Mouse (Mus musculus): ENCODE results near the gene Sema6b. TPM values are rescaled to one million over a fixed set of nuclear protein-coding genes. Genes with fewer than 3 reads are reported as not detected.

The Sema6b gene
- polyA plus RNA-seq, 1 experiment from 2014 or later: 1.5 TPM

- Histone ChIP-seq H3K27me3 (replicated peaks; ENCODE audit: control insufficient read depth, insufficient read depth, low read length) (no peaks in the 10 kb centered on the region), H3K9me3 (ENCODE audit: control insufficient read depth, low read length) (no peaks in the 10 kb centered on the region), H3K4me3 (ENCODE audit: low read depth, low read length) (no peak overlapping the region), H3K9ac (ENCODE audit: low read depth, low read length) (no peak overlapping the region), H3K4me1 (replicated peaks; ENCODE audit: control insufficient read depth, insufficient read depth, low read length) (peaks cover 25% of the 10 kb centered on the region), H3K36me3 (ENCODE audit: control insufficient read depth, insufficient read depth, low read length) (peaks cover 5% of the 10 kb centered on the region; the same call in 1 of the 2 replicates), H3K4me2 (no peak overlapping the region), H3K27ac (ENCODE audit: low read depth, low read length) (no peak overlapping the region)
- ATAC-seq (replicated peaks; ENCODE audit: low FRiP score) (no peak), DNase-seq (ENCODE audit: low spot score) (no peak)
- 77% methylated on average over 5 of the region's 5 CpGs for WGBS
These were observed 62.6 kb downstream of the Sema6b start for GRCm38 (mm10) chr17:56077523-56077922.

DNA sequence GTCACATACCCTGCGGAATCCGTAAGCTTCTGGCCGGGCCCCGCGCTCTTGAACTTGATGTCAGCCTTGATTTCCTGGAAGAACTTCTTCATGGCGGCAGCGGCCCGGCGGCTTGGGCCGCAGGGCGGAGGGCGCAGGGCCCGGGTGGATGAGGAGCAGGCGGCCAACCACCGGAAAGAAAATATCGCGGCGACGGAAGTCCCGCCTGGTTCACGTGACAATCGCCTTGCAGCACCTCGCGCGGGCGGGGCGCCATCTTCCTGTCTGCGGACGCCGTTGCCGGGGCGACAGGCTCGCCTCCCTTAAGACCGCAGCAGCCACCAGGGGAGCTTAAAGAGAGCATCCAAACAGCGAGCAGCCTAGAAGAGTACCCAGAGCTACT lies 65.3 kb downstream of the Sema6b start, which contains the start of gene Ubxn6:
Gene Ubxn6, minus strand, starts transcription at position 202 of the 382 bp plus-strand sequence.
- Histone ChIP-seq H3K4me1 (replicated peaks; ENCODE audit: control insufficient read depth, insufficient read depth, low read length) (peaks cover 15% of the 10 kb centered on the region), H3K4me2 (peak within 1 kb of the TSS; percentile 86), H3K9ac (ENCODE audit: low read depth, low read length) (peak within 1 kb of the TSS; percentile 87), H3K27ac (ENCODE audit: low read depth, low read length) (peak within 1 kb of the TSS; percentile 99), H3K4me3 (ENCODE audit: low read depth, low read length) (peak within 1 kb of the TSS; percentile 82), H3K9me3 (ENCODE audit: control insufficient read depth, low read length) (no peaks in the 10 kb centered on the region), H3K36me3 (ENCODE audit: control insufficient read depth, insufficient read depth, low read length) (peaks cover 21% of the 10 kb centered on the region), H3K27me3 (replicated peaks; ENCODE audit: control insufficient read depth, insufficient read depth, low read length) (no peaks in the 10 kb centered on the region)
- DNase-seq (ENCODE audit: low spot score) (peak; percentile 93), ATAC-seq (replicated peaks; ENCODE audit: low FRiP score) (peak; percentile 53)
- WGBS: under 1% methylated on average over 34 of the region's 35 CpGs

GRCm38 (mm10) chr17:56074097-56074826 lies 65.9 kb downstream of the Sema6b start:
- peak; percentile 51 for ATAC-seq (replicated peaks; ENCODE audit: low FRiP score)
- peak overlapping the region; percentile 82 for H3K4me3 ChIP-seq (ENCODE audit: low read depth, low read length)
- peak overlapping the region; percentile 86 for H3K4me2 ChIP-seq
- H3K4me1 ChIP-seq (replicated peaks; ENCODE audit: control insufficient read depth, insufficient read depth, low read length): peaks cover 15% of the 10 kb centered on the region
- DNase-seq (ENCODE audit: low spot score): no peak
- H3K27me3 ChIP-seq (replicated peaks; ENCODE audit: control insufficient read depth, insufficient read depth, low read length): no peaks in the 10 kb centered on the region
- peak overlapping the region; percentile 99 for H3K27ac ChIP-seq (ENCODE audit: low read depth, low read length)
- peaks cover 25% of the 10 kb centered on the region for H3K36me3 ChIP-seq (ENCODE audit: control insufficient read depth, insufficient read depth, low read length)
- H3K9ac ChIP-seq (ENCODE audit: low read depth, low read length): peak overlapping the region; percentile 87
- no peaks in the 10 kb centered on the region for H3K9me3 ChIP-seq (ENCODE audit: control insufficient read depth, low read length)
- 8% methylated on average over 22 of the region's 22 CpGs for WGBS

Small RNA genes within 50 kb of the gene (microRNA-seq; reads per million reads assigned to microRNA genes)
- gene Gm44397 (ENCODE audit: borderline number of aligned reads): not detected

Other genes with a start within 250 kb of the Sema6b start
- gene Zfp959, start 248.2 kb downstream of the Sema6b start, polyA plus RNA-seq (2014; fragmentation: Nextera tagmentation; extraction: Ambion mirVana): 12.6 and 13.2 TPM in 2 replicates
- gene Zfp119b, start 190.8 kb downstream of the Sema6b start, polyA plus RNA-seq (2014; fragmentation: Nextera tagmentation; extraction: Ambion mirVana): 3.8 and 4.4 TPM in 2 replicates
- 3.5 and 4.7 TPM in 2 replicates for gene Ebi3, start 187.7 kb downstream of the Sema6b start, polyA plus RNA-seq (2014; fragmentation: Nextera tagmentation; extraction: Ambion mirVana)
- 20.9 and 23.4 TPM in 2 replicates for gene Yju2, start 181.2 kb downstream of the Sema6b start, polyA plus RNA-seq (2014; fragmentation: Nextera tagmentation; extraction: Ambion mirVana)
- gene Shd, start 169.9 kb downstream of the Sema6b start, polyA plus RNA-seq (2014; fragmentation: Nextera tagmentation; extraction: Ambion mirVana): 2.4 and 2.5 TPM in 2 replicates
- gene Fsd1, start 153.8 kb downstream of the Sema6b start, polyA plus RNA-seq (2014; fragmentation: Nextera tagmentation; extraction: Ambion mirVana): 6.4 and 8.8 TPM in 2 replicates
- gene Stap2, start 134.8 kb downstream of the Sema6b start, polyA plus RNA-seq (2014; fragmentation: Nextera tagmentation; extraction: Ambion mirVana): 3.4 and 3.5 TPM in 2 replicates
- gene Mpnd, start 134.6 kb downstream of the Sema6b start, polyA plus RNA-seq (2014; fragmentation: Nextera tagmentation; extraction: Ambion mirVana): 42.5 and 47.9 TPM in 2 replicates
- gene Sh3gl1, start 103.7 kb downstream of the Sema6b start, polyA plus RNA-seq (2014; fragmentation: Nextera tagmentation; extraction: Ambion mirVana): 96.4 and 99.1 TPM in 2 replicates
- 32.0 and 32.6 TPM in 2 replicates for gene Chaf1a, start 99.9 kb downstream of the Sema6b start, polyA plus RNA-seq (2014; fragmentation: Nextera tagmentation; extraction: Ambion mirVana)
- 23.1 and 25.7 TPM in 2 replicates for gene Ubxn6, start 65.3 kb downstream of the Sema6b start, polyA plus RNA-seq (2014; fragmentation: Nextera tagmentation; extraction: Ambion mirVana)
- gene Hdgfl2, start 60.7 kb downstream of the Sema6b start, polyA plus RNA-seq (2014; fragmentation: Nextera tagmentation; extraction: Ambion mirVana): 111 and 119 TPM in 2 replicates
- 0.14 TPM in 1 of 2 replicates, not detected in the other for gene Plin4, start 30.5 kb downstream of the Sema6b start, polyA plus RNA-seq (2014; fragmentation: Nextera tagmentation; extraction: Ambion mirVana)
- 0.43 and 0.68 TPM in 2 replicates for gene Plin5, start 22.7 kb downstream of the Sema6b start, polyA plus RNA-seq (2014; fragmentation: Nextera tagmentation; extraction: Ambion mirVana)
- gene Lrg1, start 18.3 kb downstream of the Sema6b start, polyA plus RNA-seq (2014; fragmentation: Nextera tagmentation; extraction: Ambion mirVana): 0.23 and 0.34 TPM in 2 replicates
- 6.8 and 7.5 TPM in 2 replicates for gene Tnfaip8l1, start 22.1 kb upstream of the Sema6b start, polyA plus RNA-seq (2014; fragmentation: Nextera tagmentation; extraction: Ambion mirVana)
- gene Mydgf, start 43.6 kb upstream of the Sema6b start, polyA plus RNA-seq (2014; fragmentation: Nextera tagmentation; extraction: Ambion mirVana): 98.7 and 102 TPM in 2 replicates
- gene Dpp9, start 78.6 kb upstream of the Sema6b start, polyA plus RNA-seq (2014; fragmentation: Nextera tagmentation; extraction: Ambion mirVana): 38.8 and 39.6 TPM in 2 replicates
- gene Fem1a, start 116.5 kb upstream of the Sema6b start, polyA plus RNA-seq (2014; fragmentation: Nextera tagmentation; extraction: Ambion mirVana): 14.0 and 15.0 TPM in 2 replicates
- 5.8 and 6.2 TPM in 2 replicates for gene Ticam1, start 136.4 kb upstream of the Sema6b start, polyA plus RNA-seq (2014; fragmentation: Nextera tagmentation; extraction: Ambion mirVana)
- gene Plin3, start 152.5 kb upstream of the Sema6b start, polyA plus RNA-seq (2014; fragmentation: Nextera tagmentation; extraction: Ambion mirVana): 48.4 and 53.7 TPM in 2 replicates
- not detected in 2 replicates for gene Arrdc5, start 159.9 kb upstream of the Sema6b start, polyA plus RNA-seq (2014; fragmentation: Nextera tagmentation; extraction: Ambion mirVana)
- 172 and 182 TPM in 2 replicates for gene Uhrf1, start 163.0 kb upstream of the Sema6b start, polyA plus RNA-seq (2014; fragmentation: Nextera tagmentation; extraction: Ambion mirVana)
- gene Kdm4b, start 185.7 kb upstream of the Sema6b start, polyA plus RNA-seq (2014; fragmentation: Nextera tagmentation; extraction: Ambion mirVana): 21.7 and 24.3 TPM in 2 replicates

Measured in liver, embryonic 11.5 days (tissue).